ENCODE assay signal across 26 mouse cellular contexts in genomic region chr2:20583032-20583431, GRCm38 (mm10).
A peak's percentile ranks its signal among the peaks of the same experiment; 100 is the strongest.
DNase-seq lines count a peak whose midpoint lies in the region; ATAC-seq and TF ChIP-seq lines count a peak whose summit lies in the region.
"Had no signal": no experiment of that assay in that cellular context is flagged by ENCODE, and none has a peak within 500 bp of the region (broad histone marks: within the 10 kb centered on the region; RNA-seq: fewer than 3 reads in every experiment).

No protein-coding gene starts in this region.

- no peak overlapping the region for H3K9ac ChIP-seq in ES-Bruce4 (ENCODE audit: low read depth, poor library complexity, severe bottlenecking)
- H3K9ac ChIP-seq: embryonic facial prominence, embryonic 13.5 days; embryonic facial prominence, embryonic 15.5 days; forebrain, embryonic 12.5 days had no signal

- H3K4me1 ChIP-seq in ES-Bruce4 (ENCODE audit: control insufficient read depth, insufficient read depth, low read length): no peaks in the 10 kb centered on the region
- H3K4me1 ChIP-seq: embryonic facial prominence, embryonic 13.5 days; embryonic facial prominence, embryonic 15.5 days; forebrain, embryonic 10.5 days; forebrain, embryonic 12.5 days had no signal

- ATAC-seq in frontal cortex, adult (ENCODE audit: low TSS enrichment): peak; percentile 84
- ATAC-seq: CD4-positive, CD25-positive, alpha-beta regulatory T cell, adult 4 months; forebrain, embryonic 14.5 days; forebrain, embryonic 16.5 days had no signal

- TF ChIP-seq EP300 in ES-Bruce4 (IDR thresholded peaks at IDR 0.05; ENCODE audit: insufficient read depth, low read depth, low read length): no peak

- TF ChIP-seq POLR2A in ES-Bruce4 (IDR thresholded peaks at IDR 0.05; ENCODE audit: insufficient read depth, low read length): no peak
- no peak for TF ChIP-seq POLR2A in brain, embryonic 14.5 days (IDR thresholded peaks at IDR 0.05; ENCODE audit: borderline replicate concordance, extremely low read depth, insufficient read depth, insufficient read length, poor library complexity, severe bottlenecking)

- H3K36me3 ChIP-seq in ES-Bruce4 (ENCODE audit: control insufficient read depth, insufficient read depth, low read length, poor library complexity, severe bottlenecking): peaks cover 8% of the 10 kb centered on the region
- H3K36me3 ChIP-seq: embryonic facial prominence, embryonic 13.5 days; forebrain, embryonic 12.5 days had no signal

- H3K27ac ChIP-seq in ES-Bruce4 (ENCODE audit: insufficient read depth, low read length): peak overlapping the region; percentile 21
- H3K27ac ChIP-seq: embryonic facial prominence, embryonic 13.5 days; embryonic facial prominence, embryonic 15.5 days; forebrain, embryonic 10.5 days; forebrain, embryonic 12.5 days had no signal

- H3K4me3 ChIP-seq in ES-Bruce4 (ENCODE audit: low read depth, low read length): no peak overlapping the region
- H3K4me3 ChIP-seq: embryonic facial prominence, embryonic 13.5 days; embryonic facial prominence, embryonic 15.5 days; erythroblast, embryonic 14.5 days; forebrain, embryonic 10.5 days; forebrain, embryonic 12.5 days had no signal

- DNase-seq in frontal cortex, postnatal 10 days (ENCODE audit: low spot score in 2 of 2): no peak
- DNase-seq in brain, embryonic 14.5 days (ENCODE audit: low read depth): peak; percentile 13
- DNase-seq in kidney, postnatal 10 days: no peak
- no peak for DNase-seq in ovary, postnatal 36 days (ENCODE audit: low spot score)
- DNase-seq: adrenal gland, adult 2 months; adrenal gland, postnatal 10 days; adrenal gland, postnatal 25 days; B cell, adult 2 months; cerebellum, adult 11 months; cerebellum, adult 18-20 months; cerebellum, adult 8-10 months; cerebellum, adult 9-11 months; cerebellum, postnatal 14 days; cerebellum, postnatal 36 days; embryo, embryonic 11 days had no signal

- peaks cover 21% of the 10 kb centered on the region for H3K9me3 ChIP-seq in ES-Bruce4 (replicated peaks; ENCODE audit: control insufficient read depth, insufficient read depth, low read length, poor library complexity, severe bottlenecking)
- H3K9me3 ChIP-seq: embryonic facial prominence, embryonic 15.5 days; forebrain, embryonic 12.5 days had no signal

- no peak for TF ChIP-seq CTCF in ES-Bruce4 (IDR thresholded peaks at IDR 0.05; ENCODE audit: low read depth, low read length)
- no peak for TF ChIP-seq CTCF in brain, embryonic 14.5 days (IDR thresholded peaks at IDR 0.05; ENCODE audit: borderline replicate concordance, extremely low read depth, insufficient read depth, insufficient read length)

- no peaks in the 10 kb centered on the region for H3K27me3 ChIP-seq in ES-Bruce4 (ENCODE audit: control insufficient read depth, insufficient read depth, low read length, poor library complexity, severe bottlenecking)
- H3K27me3 ChIP-seq: CH12.LX; embryonic facial prominence, embryonic 13.5 days; embryonic facial prominence, embryonic 15.5 days; forebrain, embryonic 12.5 days had no signal
